ENCODE assay signal across 9 mouse cellular contexts in the genomic region with DNA sequence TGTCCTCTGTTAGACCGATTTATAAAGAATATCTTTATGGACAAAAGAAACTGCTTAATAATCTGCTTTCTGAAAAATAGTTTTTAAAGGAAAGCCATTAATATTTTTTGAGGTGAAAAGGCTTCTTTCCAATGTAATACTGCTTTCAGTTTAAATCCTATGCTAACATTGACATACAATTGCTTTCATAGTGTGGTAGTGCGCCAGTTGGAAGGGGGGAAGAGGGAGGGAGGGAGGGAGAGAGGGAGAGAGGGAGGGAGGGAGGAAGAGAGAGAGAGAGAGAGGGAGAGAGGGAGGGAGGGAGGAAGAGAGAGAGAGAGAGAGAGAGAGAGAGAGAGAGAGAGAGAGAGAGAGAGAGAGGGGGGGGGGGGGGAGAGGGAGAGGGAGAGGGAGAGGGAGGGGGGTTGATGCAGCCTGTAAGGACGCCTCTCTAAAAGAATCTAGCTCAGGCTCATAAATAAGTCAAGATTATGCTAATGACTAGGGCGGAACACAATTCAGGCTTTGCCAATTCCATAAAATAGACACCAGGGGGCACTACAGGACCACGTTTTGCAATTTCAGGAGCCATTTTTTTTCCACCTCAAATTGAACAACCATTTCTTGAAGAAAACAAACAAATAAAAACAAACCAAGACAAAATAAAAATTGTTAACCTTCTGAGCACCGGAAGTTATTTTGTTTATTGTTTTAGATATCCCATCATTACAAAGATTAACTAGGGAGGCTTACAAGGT.
DNase-seq lines count a peak whose midpoint lies in the region; ATAC-seq and TF ChIP-seq lines count a peak whose summit lies in the region.
"Had no signal": no experiment of that assay in that cellular context is flagged by ENCODE, and none has a peak within 500 bp of the region (broad histone marks: within the 10 kb centered on the region; RNA-seq: fewer than 3 reads in every experiment).

No protein-coding gene starts in this region.

- H3K4me1 ChIP-seq in lung, embryonic 14.5 days (ENCODE audit: insufficient read depth), result 0 out of 2 replicates have a peak, but pooled peaks cover 6% of the 10 kb centered on the region

- no peak overlapping the region for H3K9ac ChIP-seq in lung, embryonic 14.5 days
- H3K9ac ChIP-seq: limb, embryonic 13.5 days had no signal

- H3K4me2 ChIP-seq in lung, embryonic 14.5 days, result no peak overlapping the region

- H3K36me3 ChIP-seq in lung, embryonic 14.5 days (ENCODE audit: insufficient read depth), result no peaks in the 10 kb centered on the region
- H3K36me3 ChIP-seq: limb, embryonic 13.5 days had no signal

- intact Hi-C loops in heart, postnatal 10 days (cut with DNase I), result loop anchor here (1.0 to 5.0 kb wide), 4 partner anchors 153 to 650 kb away; no protein-coding TSS in a partner anchor

- no peak for ATAC-seq in lung, embryonic 14.5 days (ENCODE audit: insufficient read depth)

- peak; percentile 79 for TF ChIP-seq CTCF in lung, embryonic 14.5 days (IDR thresholded peaks at IDR 0.05; ENCODE audit: low read depth)

- peaks cover 16% of the 10 kb centered on the region for H3K27me3 ChIP-seq in lung, embryonic 14.5 days (ENCODE audit: insufficient read depth, low read length)

- H3K4me3 ChIP-seq in lung, embryonic 14.5 days (ENCODE audit: low read depth, low read length), result no peak overlapping the region

- whole genome bisulfite sequencing in lung, embryonic 14.5 days, result under 1% methylated on average over 6 of the region's 6 CpGs

- DNase-seq in adrenal gland, adult (ENCODE audit: inconsistent age in 2 of 2, low spot score in 1 of 2), result peak; percentile 49 to 89
- DNase-seq in adrenal gland, postnatal 4 days (ENCODE audit: low spot score in 2 of 2), result no peak
- peak; percentile 85 for DNase-seq in R1 (ENCODE audit: low read depth, low spot score)
- peak; percentile 42 to 66 for DNase-seq in cerebellum, postnatal 36 days
- DNase-seq in heart, postnatal 10 days, result peak; percentile 77 to 84
- peak; percentile 32 to 40 for DNase-seq in kidney, postnatal 25 days
- DNase-seq in lung, embryonic 14.5 days, result peak; percentile 94
- DNase-seq in retina, adult 2 months (ENCODE audit: low read depth, low spot score), result peak; percentile 81

- H3K27ac ChIP-seq in lung, embryonic 14.5 days (ENCODE audit: low read depth), result no peak overlapping the region
- H3K27ac ChIP-seq: limb, embryonic 13.5 days had no signal

- H3K9me3 ChIP-seq in lung, embryonic 14.5 days (ENCODE audit: low read depth, low read length), result no peaks in the 10 kb centered on the region
- H3K9me3 ChIP-seq: limb, embryonic 13.5 days had no signal

Comparison
In these comparisons a context has a peak if more than half of its experiments do, and no peak if none do; other contexts are left out.
1. DNase-seq: peak in adrenal gland, adult (2 of 2), R1 (single experiment), cerebellum, postnatal 36 days (2 of 2), heart, postnatal 10 days (2 of 2), kidney, postnatal 25 days (2 of 2), lung, embryonic 14.5 days (single experiment) and retina, adult 2 months (single experiment); none in adrenal gland, postnatal 4 days (0 of 2).